Mouse (Mus musculus) lung, postnatal 0 days (tissue): Measurements from ENCODE around the gene Platr25.
"Not testable (repeated sequence)": the region's sequence is repeated elsewhere in the genome, so short reads cannot be mapped to it uniquely, and the experiment has no call there.

Experiments
- CTCF ChIP-seq: IDR thresholded peaks from 2 replicates; pipeline ENCODE4 v1.5.1; 2016; ENCODE audit warnings: antibody characterized with exemption, mild to moderate bottlenecking
- EP300 ChIP-seq: IDR thresholded peaks from 2 replicates; pipeline ENCODE4 v1.6.1; 2016; ENCODE audit warnings: antibody characterized with exemption, mild to moderate bottlenecking, control low read depth

DNA sequence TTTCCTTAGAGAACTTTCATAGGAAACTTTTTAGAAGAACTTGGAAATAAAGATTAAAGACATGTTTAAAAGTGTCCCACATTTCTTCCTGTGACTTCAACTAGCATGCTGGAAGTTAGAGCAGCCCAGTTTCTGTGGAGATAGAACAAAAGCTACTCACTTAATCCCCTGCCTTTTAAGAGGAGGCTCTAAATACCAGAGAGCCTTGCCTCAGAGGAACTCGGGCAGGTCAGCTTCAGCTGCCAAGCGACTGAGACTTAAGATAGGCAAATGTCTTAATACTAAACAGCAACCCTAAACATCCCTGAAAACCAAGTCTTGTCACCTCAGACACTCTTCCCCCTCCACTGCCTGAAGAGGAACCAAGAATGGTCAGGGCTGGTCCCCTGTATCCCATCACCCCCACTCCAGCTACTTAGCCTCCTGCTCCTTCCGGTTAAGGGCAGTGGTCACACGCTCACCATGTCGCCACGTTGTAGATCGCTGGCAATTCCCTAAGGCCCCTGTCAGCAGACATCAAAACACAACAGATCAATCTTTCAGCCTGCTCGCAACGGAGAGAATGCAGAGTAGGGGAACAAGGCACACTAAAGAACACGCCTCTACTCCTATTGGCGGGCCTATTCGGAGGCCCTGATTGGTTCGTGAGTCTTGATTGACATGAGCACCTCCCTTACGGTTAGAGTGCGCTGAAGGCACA lies 136.8 kb downstream of the Platr25 start, which contains the start of gene 6720489N17Rik:
- TF ChIP-seq CTCF, EP300: not testable (repeated sequence)
